Mouse (Mus musculus) right cerebral cortex, postnatal 14 days (tissue): ENCODE data around the gene Ptprn2.
"Not testable (repeated sequence)": the region's sequence is repeated elsewhere in the genome, so short reads cannot be mapped to it uniquely, and the experiment has no call there.

ENCODE experiments used
- DNase-seq: peaks from one replicate; pipeline ENCODE4 v3.0.0; 2022

Ptprn2 gene

GRCm38 (mm10) chr12:116528861-116529260 is 43.3 kb downstream of the Ptprn2 start:
- DNase-seq, result no peak

GRCm38 (mm10) chr12:116533281-116533680 is 47.8 kb downstream of the Ptprn2 start:
- DNase-seq, result no peak

DNA sequence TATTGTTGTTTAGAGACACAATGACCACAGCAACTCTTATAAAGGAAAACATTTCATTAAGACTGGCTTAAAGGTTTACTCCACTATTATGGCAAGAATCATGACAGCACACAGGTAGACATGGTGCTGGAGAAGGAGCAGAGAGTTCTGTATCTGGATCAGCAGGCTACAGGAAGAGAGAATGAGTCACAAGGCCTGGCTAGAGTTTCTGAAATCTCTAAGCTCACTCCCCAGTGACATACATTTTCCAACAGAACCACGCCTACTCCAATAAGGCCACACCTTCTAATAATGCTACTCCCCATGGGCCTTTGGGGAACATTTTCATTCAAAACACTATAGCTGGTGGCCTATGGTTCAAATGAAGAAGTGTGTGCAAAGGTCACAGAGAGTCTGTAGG is 53.8 kb downstream of the Ptprn2 start:
- no peak for DNase-seq

DNA sequence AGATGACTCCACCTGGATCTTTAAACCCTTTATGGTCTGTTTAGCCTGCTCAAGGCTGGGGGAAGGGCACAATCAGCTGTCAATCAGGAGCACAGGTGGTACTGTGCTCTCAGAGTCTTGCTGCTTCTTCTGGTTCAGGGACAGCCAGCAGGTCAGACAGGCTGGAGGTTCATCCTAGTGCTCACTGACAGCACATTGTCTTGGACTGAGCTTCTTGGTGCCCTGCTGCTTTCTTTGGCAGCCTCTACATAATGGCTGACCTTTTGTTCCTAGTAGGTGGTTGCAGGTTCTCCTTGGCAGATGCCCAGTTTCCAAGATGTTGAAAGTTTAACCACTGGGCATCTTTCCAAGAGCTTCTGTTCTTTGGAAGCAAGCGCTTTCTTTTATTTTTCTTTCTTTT is 55.1 kb downstream of the Ptprn2 start:
- no peak for DNase-seq

DNA sequence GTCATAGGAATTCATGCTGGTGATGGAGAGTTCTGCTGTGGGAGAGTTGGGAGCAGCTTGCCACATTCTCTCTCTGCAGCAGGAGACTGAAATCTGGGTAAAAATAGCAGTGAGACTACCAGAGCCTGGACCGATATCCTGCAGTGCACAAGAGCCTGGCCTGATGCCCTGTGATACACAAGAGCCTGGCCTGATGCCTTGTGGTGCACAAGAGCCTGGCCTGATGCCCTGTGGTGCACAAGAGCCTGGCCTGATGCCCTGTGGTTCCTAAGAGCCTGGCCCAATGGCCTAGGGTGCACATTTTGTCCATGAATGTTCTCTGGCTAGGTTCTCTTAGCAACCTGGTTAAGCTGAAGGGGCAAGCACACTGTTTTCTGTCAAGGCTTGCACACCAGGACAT is 64.5 kb downstream of the Ptprn2 start:
- DNase-seq, result peak; percentile 57

GRCm38 (mm10) chr12:116551516-116551915 is 66.0 kb downstream of the Ptprn2 start:
- DNase-seq, result no peak

GRCm38 (mm10) chr12:116552306-116552705 is 66.8 kb downstream of the Ptprn2 start:
- no peak for DNase-seq

GRCm38 (mm10) chr12:116553361-116553760 is 67.8 kb downstream of the Ptprn2 start:
- no peak for DNase-seq

DNA sequence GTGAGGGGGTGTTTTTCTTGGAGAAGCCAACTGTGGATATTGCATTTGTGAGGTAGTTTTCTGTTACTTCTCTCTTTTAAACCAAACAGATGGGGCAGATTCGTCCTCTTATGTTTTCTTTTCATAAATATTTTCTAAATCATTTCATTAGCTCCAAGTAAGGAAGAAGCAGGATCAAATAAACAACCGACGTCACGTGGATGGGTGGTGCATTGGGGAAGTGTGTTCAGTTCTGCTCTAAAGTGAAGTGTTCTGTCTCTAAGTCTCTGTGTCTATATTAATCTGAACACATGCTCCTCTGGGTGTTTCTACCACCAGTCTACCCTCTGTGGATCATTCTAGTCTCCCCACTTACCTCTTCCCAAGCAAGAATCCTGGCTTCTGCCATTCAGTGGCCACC is 70.4 kb downstream of the Ptprn2 start:
- DNase-seq, result no peak

GRCm38 (mm10) chr12:116564441-116564840 is 78.9 kb downstream of the Ptprn2 start:
- no peak for DNase-seq

GRCm38 (mm10) chr12:116566672-116567071 is 81.2 kb downstream of the Ptprn2 start:
- no peak for DNase-seq

DNA sequence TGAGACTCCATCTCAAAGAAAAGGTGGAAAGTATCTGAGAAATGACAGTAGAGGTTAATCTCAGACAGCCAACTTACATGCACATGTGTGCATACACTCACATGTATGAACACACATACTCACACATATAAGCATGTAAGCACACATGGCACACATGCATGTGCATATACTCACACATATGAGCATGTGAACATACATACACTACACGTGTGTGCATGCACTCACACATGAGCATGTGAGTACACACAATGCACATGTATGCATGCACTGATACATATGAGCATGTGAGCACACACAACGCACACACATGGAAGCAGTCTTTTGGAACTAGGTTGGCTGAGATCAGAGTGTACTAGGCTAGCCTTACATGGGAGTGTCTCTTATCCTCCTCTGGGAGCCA is 81.7 kb downstream of the Ptprn2 start:
- no peak for DNase-seq

GRCm38 (mm10) chr12:116569568-116569967 is 84.0 kb downstream of the Ptprn2 start:
- DNase-seq, result no peak

DNA sequence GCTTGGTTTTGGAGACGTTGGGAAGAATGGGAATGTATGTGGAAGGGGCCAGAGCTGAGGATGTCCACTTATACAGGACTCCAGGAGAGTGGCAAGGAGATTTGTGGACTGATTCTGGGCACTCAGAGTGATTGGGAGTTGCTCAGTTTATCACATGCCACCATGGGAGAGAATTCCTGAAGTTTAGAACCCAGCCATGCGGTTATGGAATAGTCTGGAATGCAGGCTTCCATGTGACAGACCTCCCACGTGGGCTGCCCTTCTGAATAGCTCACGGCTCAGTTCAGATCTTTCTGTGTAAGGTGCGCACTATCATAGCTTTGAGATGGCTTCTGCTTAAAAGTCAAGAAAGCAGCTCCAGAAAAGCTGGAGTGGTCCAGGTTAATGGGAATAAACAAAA is 88.6 kb downstream of the Ptprn2 start:
- DNase-seq, result no peak

GRCm38 (mm10) chr12:116574720-116575119 is 89.2 kb downstream of the Ptprn2 start:
- DNase-seq, result no peak

- DNase-seq, result not testable (repeated sequence)
Observed at GRCm38 (mm10) chr12:116577917-116578316, 92.4 kb downstream of the Ptprn2 start.

DNA sequence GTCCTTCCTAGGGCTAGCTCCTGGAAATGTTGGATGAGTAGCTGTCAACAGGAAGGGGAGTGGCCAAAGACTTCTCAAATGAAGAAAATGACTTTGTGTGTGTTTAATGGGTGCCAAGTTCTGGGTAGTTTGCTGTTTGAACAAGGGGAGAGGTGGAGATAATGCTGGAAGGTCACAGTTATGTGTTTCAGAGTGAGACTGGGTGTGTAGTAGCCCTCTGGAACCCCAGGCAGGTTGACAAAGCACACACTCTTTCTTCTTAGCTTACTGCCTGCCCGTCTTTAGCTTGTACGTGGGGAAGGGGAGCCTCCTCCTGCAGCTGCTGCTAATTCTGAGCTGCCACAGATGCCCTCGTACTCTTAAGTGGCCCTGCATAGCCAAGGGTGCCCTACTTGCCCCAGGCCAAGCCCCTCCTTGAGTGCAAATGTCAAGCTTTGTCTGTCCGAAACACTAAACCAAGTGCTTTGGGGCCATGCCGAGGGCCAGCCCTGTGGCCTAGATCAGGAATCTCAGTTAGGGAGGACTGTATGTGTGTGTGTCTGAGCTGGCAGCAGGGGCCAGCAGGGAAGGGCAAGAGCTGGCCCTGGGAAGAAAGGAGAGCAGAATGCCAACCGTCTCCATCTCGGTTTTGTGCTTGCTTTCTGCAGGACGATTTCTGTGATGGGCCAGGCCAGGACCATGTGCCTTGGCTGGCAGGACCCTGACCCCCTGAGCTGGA is 95.5 kb downstream of the Ptprn2 start:
- no peak for DNase-seq

DNA sequence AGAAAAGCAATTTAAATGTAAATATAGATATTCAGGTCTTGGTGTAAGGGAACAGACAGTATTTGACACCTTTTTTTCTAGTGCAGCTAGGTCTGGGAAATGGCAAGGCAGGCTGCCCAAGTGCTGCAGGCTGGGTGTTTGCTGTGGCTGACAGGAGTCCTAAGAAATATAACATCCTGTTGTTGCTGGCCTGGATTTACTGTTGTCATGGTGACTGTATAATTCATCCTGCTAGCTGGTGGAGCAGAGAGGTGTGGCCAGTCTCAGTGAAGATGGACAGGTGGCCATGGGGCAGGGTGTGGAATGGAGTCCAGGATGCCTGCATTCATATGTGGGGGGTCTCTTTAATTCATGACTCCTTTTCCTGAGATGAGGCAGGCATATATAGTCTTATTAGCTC is 96.3 kb downstream of the Ptprn2 start:
- DNase-seq, result no peak

DNA sequence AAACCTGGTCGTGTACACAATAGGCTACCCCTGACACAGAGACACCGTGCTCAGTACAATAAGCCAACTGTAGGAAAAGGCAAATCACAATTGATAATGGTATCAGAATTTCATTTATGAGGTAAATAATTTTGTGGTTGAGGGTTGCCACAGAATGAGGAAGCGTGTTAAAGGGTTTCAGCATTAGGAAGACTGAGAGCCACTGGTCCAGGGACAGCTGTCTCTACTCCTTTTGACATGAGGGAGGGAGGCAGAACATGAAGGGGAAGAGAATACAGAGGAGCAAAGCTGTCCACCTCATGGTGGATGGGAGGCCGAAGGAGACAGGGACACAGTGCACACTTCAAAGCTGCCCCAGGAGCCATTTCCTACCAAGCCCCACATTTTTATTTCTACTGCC is 97.3 kb downstream of the Ptprn2 start:
- no peak for DNase-seq

DNA sequence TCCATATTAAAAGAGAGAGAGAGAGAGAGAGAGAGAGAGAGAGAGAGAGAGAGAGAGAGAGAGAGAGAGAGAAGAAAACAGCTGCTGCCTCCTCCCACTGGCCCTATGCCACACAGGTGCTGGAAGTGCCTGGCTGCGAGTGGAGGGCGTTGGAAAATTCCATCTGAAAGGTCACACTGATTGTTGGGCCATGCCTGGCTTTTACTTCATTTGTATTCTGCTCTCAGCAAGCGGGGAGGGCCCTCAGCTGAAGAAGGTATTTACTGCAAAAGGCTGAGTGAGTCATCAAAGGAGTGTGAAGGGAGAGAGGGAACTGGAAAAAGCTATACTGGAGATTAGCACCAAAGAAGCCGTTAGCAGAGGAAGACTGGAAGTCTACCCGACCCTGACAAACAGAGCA is 99.5 kb downstream of the Ptprn2 start:
- DNase-seq, result peak; percentile 38

- no peak for DNase-seq
Observed at GRCm38 (mm10) chr12:116586167-116586566, 100.6 kb downstream of the Ptprn2 start.

DNA sequence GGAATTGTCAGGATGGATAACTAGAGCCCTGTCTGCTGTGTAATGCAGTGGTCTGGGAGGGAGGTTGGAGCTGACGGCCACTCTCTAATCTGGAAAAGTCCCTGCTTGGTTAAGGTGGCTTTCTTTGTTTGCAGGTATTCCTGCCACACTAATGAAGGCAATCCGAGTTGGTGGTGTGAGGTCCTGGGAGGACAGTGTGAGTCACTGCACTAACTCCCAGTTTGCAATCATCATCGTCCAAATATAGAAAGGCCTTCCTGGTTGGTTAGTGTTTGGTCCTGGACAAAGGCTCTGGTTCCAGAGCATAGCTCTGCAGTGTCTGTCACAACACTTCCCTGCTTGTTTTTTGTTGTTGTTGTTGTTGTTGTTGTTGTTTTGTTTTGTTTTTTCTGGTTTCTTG is 102.0 kb downstream of the Ptprn2 start:
- no peak for DNase-seq

GRCm38 (mm10) chr12:116590076-116590475 is 104.6 kb downstream of the Ptprn2 start:
- DNase-seq, result no peak

- no peak for DNase-seq
Observed at GRCm38 (mm10) chr12:116594457-116594856, 108.9 kb downstream of the Ptprn2 start.

DNA sequence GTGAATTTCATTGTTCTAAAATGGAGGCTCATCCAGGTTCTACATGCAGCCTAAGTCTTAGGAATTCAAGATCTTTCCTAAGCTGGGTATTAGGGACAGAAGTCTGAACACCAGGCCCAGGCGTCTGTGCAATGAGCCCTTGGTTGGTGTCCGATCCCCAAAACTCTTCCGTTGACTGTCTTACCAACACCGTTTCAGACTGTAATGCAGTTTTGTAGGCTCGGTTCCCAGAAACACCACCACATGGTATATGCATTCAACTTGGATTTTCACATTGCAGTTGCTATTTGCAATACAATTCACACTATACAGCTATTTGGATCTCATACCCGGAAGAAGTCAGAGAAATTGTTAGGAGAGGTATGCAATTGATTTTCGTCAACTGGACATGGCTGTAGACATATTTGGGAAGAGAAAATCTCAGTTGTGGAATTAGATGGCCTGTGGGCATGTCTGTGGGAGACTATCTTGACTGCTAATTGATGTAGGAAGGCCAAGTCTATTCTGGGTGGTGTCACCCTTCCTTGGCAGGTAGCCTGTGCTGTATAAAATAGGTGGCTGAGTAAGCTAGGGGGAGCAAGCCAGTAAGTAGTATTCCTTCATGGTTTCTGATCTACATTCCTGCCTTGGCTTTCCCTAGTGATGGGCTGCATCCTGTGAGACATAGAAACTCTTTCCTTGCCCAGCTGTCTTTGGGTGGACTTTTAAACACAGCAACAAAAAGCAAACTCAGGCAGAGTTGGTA is 109.5 kb downstream of the Ptprn2 start:
- DNase-seq, result no peak
